Mouse (Mus musculus) neutrophil, adult 65 days (primary cell): ENCODE data around the gene Ppp6r2. TPM values are rescaled to one million over a fixed set of nuclear protein-coding genes. Genes with fewer than 3 reads are reported as not detected.

ENCODE experiments used
- total RNA-seq: library from RNA; stranded (reverse); gene quantifications from 2 replicates; pipeline ENCODE4 v1.2.4, GENCODE M21; 2023

The Ppp6r2 gene
- total RNA-seq = 23.7 and 23.8 TPM in 2 replicates

DNA sequence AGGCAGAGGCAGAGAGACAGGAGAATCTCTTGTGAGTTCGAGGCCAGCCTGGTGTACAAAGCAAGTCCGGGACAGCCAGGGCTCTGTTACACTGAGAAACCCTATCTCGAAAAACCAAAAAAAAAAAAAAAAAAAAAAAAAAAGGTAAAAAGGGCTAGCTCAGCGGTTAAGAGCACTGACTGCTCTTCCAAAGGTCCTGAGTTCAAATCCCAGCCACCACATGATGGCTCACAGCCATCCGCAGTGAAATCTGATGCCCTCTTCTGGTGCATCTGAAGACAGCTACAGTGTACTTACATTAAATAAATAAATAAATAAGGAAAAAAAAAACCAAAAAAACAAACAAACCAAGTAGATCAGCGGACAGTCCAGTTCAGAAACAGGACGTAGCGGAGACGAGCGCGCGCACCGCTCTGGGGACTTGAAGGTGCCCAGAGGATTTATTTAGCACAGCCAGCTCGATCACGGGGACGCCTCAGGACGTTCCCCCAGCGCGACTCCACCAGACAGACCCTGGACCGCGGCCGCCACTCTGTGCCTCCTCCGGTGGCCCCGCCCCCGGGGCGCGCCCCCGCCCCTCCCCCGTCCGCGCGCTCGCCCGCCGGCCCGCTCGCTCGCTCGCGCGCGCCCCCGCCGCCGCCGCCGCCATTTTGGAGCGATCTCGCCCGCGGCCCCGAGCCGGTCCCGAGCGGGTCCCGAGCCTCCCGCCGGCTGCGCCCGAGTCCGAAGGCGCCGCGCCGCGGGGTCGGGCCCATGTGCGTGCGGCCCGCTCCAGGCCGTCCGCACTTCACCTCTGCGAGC lies at the start of gene Ppp6r2:
Gene Ppp6r2, plus strand, starts transcription at position 639 of the 801 bp plus-strand sequence.

DNA sequence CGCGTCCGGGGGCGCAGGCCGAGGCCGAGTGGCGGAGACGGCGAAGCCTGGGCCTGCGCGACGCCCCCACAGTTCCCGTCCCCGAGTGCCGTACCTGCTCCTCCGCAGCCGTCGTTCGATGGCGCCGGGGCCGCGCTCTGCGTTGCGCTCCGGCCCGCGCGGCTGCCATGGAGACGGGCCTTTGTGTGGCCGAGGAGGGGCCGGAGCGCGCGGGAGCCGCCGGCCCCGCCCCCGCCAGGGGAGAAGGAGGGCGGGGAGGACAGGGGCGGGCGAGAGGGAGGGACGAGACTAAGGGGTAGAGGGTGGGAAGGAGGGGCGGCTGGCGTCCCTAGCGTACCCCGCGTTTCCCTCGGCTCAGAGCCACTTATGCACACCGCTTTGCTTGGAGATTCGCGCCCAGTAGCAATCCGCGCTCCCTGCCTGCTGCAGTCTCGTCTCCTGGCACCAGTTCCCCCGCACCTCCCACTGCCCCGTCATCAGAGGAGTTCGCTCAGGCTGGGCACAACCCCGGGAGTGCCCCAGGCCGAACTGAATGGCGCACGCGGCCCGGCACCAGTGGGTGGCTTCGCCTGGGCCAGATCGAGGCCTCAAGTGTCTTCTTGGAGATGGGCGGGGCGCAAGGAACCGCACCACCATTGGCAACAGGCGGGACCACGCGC lies 30.7 kb upstream of the Ppp6r2 start, which contains the start of gene Plxnb2:
Gene Plxnb2, minus strand, starts transcription at position 218 of the 659 bp plus-strand sequence.

DNA sequence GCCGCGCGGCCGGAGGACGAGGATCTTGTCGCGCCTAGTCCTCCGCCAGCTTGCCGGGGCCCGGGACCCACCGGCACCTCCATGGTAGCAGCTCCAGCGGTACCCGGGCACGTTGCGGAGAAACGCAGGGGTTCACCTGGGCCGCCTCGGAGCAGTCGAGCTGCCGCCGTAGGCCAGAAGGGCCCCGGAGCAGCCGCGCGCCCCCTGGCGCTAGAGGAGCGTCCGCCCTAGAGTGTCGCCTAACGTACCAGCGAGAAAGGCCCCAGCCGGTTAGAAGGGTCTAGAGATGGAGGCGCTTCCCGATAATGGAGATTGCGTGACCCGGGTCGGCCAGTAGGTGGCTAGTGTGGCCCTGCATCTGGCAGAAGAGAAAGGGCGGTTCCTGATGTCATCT lies 15.0 kb upstream of the Ppp6r2 start, which contains the start of gene Dennd6b:
Gene Dennd6b, minus strand, starts transcription at position 184 of the 394 bp plus-strand sequence.

GRCm38 (mm10) chr15:89315190-89315731 lies 103.9 kb downstream of the Ppp6r2 start, which contains the start of gene Sbf1:
TSS of gene Sbf1 (minus strand) at chr15:89315311.

GRCm38 (mm10) chr15:89322670-89323522 lies 111.5 kb downstream of the Ppp6r2 start, which contains the start of gene Adm2:
TSS of gene Adm2 (plus strand) at chr15:89322720.

GRCm38 (mm10) chr15:89334271-89334670 lies 122.9 kb downstream of the Ppp6r2 start, which contains the start of gene Miox:
TSS of gene Miox (plus strand) at chr15:89334398.

Other genes with a start within 250 kb of the Ppp6r2 start
- not detected in 2 replicates for gene Mlc1, start 232.5 kb upstream of the Ppp6r2 start, total RNA-seq
- not detected in 2 replicates for gene Mov10l1, start 228.6 kb upstream of the Ppp6r2 start, total RNA-seq
- gene Panx2, start 151.8 kb upstream of the Ppp6r2 start, total RNA-seq = not detected in 2 replicates
- gene Trabd, start 136.4 kb upstream of the Ppp6r2 start, total RNA-seq = 41.2 and 61.2 TPM in 2 replicates
- 17.9 and 19.1 TPM in 2 replicates for gene Selenoo, start 122.5 kb upstream of the Ppp6r2 start, total RNA-seq
- gene Tubgcp6, start 88.4 kb upstream of the Ppp6r2 start, total RNA-seq = 18.3 and 20.1 TPM in 2 replicates
- gene Hdac10, start 82.9 kb upstream of the Ppp6r2 start, total RNA-seq = 6.7 and 8.6 TPM in 2 replicates
- 0.95 TPM in 1 of 2 replicates, not detected in the other for gene Mapk12, start 70.8 kb upstream of the Ppp6r2 start, total RNA-seq
- gene Mapk11, start 61.9 kb upstream of the Ppp6r2 start, total RNA-seq = 0.32 TPM in 1 of 2 replicates, not detected in the other
- 47.8 and 51.8 TPM in 2 replicates for gene Plxnb2, start 30.8 kb upstream of the Ppp6r2 start, total RNA-seq
- gene Dennd6b, start 15.1 kb upstream of the Ppp6r2 start, total RNA-seq = 1.6 and 2.4 TPM in 2 replicates
- 106 and 168 TPM in 2 replicates for gene Sbf1, start 103.8 kb downstream of the Ppp6r2 start, total RNA-seq
- gene Adm2, start 111.2 kb downstream of the Ppp6r2 start, total RNA-seq = not detected in 2 replicates
- not detected in 2 replicates for gene Miox, start 122.8 kb downstream of the Ppp6r2 start, total RNA-seq
- gene Lmf2, start 144.1 kb downstream of the Ppp6r2 start, total RNA-seq = 25.7 and 31.6 TPM in 2 replicates
- gene Ncaph2, start 144.2 kb downstream of the Ppp6r2 start, total RNA-seq = 72.6 and 116 TPM in 2 replicates
- gene Sco2, start 162.3 kb downstream of the Ppp6r2 start, total RNA-seq = 5.7 TPM in 2 replicates
- gene Tymp, start 165.5 kb downstream of the Ppp6r2 start, total RNA-seq = 0.25 TPM in 1 of 2 replicates, not detected in the other
- not detected in 2 replicates for gene Odf3b, start 167.7 kb downstream of the Ppp6r2 start, total RNA-seq
- gene Klhdc7b, start 173.4 kb downstream of the Ppp6r2 start, total RNA-seq = not detected in 2 replicates
- not detected in 2 replicates for gene Syce3, start 198.9 kb downstream of the Ppp6r2 start, total RNA-seq
- gene Cpt1b, start 214.3 kb downstream of the Ppp6r2 start, total RNA-seq = 2.4 and 4.4 TPM in 2 replicates
- gene C730034F03Rik, start 218.0 kb downstream of the Ppp6r2 start, total RNA-seq = 3.8 and 5.0 TPM in 2 replicates
- 0.51 and 1.1 TPM in 2 replicates for gene Gm44502, start 218.1 kb downstream of the Ppp6r2 start, total RNA-seq
- gene Chkb, start 218.4 kb downstream of the Ppp6r2 start, total RNA-seq = 154 and 204 TPM in 2 replicates
- not detected in 2 replicates for gene Mapk8ip2, start 242.4 kb downstream of the Ppp6r2 start, total RNA-seq